Mouse (Mus musculus) kidney, adult 8-10 months (tissue): ENCODE data around the gene Gpx6.

Experiments
- DNase-seq, 2 experiments: peaks; one replicate each; pipeline ENCODE4 v3.0.0; 2022

The Gpx6 gene

GRCm38 (mm10) chr13:21311926-21312325, at the start of gene Gpx6:
Gpx6 (plus strand) TSS chr13:21312125.
- peak; percentile 16 to 51 for DNase-seq

- DNase-seq = no peak
Observed at GRCm38 (mm10) chr13:21262787-21263461, 49.0 kb upstream of the Gpx6 start.

GRCm38 (mm10) chr13:21263910-21264309, 48.0 kb upstream of the Gpx6 start:
- no peak for DNase-seq

- no peak for DNase-seq
Observed at GRCm38 (mm10) chr13:21264366-21264765, 47.6 kb upstream of the Gpx6 start.

- no peak for DNase-seq
Observed at GRCm38 (mm10) chr13:21265736-21266135, 46.2 kb upstream of the Gpx6 start.

- DNase-seq = no peak
Observed at GRCm38 (mm10) chr13:21267541-21267940, 44.4 kb upstream of the Gpx6 start.

GRCm38 (mm10) chr13:21268262-21268661, 43.7 kb upstream of the Gpx6 start:
- DNase-seq = no peak

- DNase-seq = no peak
Observed at GRCm38 (mm10) chr13:21275021-21275814, 36.7 kb upstream of the Gpx6 start.

- peak; percentile 59 to 70 for DNase-seq
Observed at GRCm38 (mm10) chr13:21275815-21276550, 35.9 kb upstream of the Gpx6 start.

- no peak for DNase-seq
Observed at GRCm38 (mm10) chr13:21276551-21276950, 35.4 kb upstream of the Gpx6 start.

GRCm38 (mm10) chr13:21279076-21279475, 32.8 kb upstream of the Gpx6 start:
- no peak for DNase-seq

- peak; percentile 72 to 84 for DNase-seq
Observed at GRCm38 (mm10) chr13:21279559-21279958, 32.4 kb upstream of the Gpx6 start.

- DNase-seq = no peak
Observed at GRCm38 (mm10) chr13:21292631-21293030, 19.3 kb upstream of the Gpx6 start, which contains the start of gene Gpx5. Gpx5 (minus strand) TSS chr13:21292731.

- DNase-seq = no peak
Observed at GRCm38 (mm10) chr13:21298557-21298956, 13.4 kb upstream of the Gpx6 start.

- no peak for DNase-seq
Observed at GRCm38 (mm10) chr13:21304483-21305066, 7.3 kb upstream of the Gpx6 start.

GRCm38 (mm10) chr13:21309788-21310187, 2.1 kb upstream of the Gpx6 start:
- DNase-seq = no peak

GRCm38 (mm10) chr13:21312854-21313253, 929 bp downstream of the Gpx6 start:
- no peak for DNase-seq

GRCm38 (mm10) chr13:21313903-21314302, 2.0 kb downstream of the Gpx6 start:
- no peak for DNase-seq

GRCm38 (mm10) chr13:21320262-21320661, 8.3 kb downstream of the Gpx6 start:
- DNase-seq = no peak

GRCm38 (mm10) chr13:21321890-21322494, 10.1 kb downstream of the Gpx6 start:
- no peak for DNase-seq

GRCm38 (mm10) chr13:21322509-21323375, 10.8 kb downstream of the Gpx6 start:
- DNase-seq = no peak

GRCm38 (mm10) chr13:21323405-21323804, 11.5 kb downstream of the Gpx6 start:
- DNase-seq = no peak
